Mouse (Mus musculus): Measurements from ENCODE around the gene Krt16. TPM values are rescaled to one million over a fixed set of nuclear protein-coding genes. Genes with fewer than 3 reads are reported as not detected.

Gene Krt16
- not detected in 2 replicates for polyA plus RNA-seq (2012)

DNA sequence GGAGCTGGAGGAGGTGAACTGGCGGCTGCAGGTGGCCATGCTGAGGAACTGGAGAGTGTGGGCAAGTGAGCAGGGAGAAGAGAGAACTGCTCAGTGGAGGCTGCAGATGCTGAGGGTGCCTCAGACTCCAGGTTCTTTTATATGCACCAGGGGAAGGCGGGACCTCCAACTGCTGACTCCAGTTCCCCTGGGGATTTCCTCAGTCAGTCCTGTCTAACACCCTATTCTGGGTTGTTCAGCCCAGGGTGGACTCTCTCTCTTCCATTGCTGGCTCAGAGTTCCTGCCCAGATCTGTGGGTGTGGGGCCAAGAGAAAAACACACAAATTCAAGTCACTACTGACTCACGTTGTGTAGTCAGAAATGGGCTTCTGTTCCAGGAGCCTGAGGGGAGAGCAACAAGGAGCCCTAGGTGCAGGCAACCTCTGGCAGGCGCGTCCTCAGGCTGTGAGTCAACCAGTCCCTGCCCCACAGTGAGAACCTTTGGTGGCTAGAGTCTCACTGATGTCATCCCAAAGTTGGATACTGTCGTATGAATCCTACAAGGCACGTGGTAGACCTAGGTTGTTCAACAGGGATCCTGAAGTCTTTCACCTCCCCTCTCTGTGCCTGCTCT lies at the start of gene Krt16:
Gene Krt16, minus strand, starts transcription at position 51 of the 614 bp plus-strand sequence.

DNA sequence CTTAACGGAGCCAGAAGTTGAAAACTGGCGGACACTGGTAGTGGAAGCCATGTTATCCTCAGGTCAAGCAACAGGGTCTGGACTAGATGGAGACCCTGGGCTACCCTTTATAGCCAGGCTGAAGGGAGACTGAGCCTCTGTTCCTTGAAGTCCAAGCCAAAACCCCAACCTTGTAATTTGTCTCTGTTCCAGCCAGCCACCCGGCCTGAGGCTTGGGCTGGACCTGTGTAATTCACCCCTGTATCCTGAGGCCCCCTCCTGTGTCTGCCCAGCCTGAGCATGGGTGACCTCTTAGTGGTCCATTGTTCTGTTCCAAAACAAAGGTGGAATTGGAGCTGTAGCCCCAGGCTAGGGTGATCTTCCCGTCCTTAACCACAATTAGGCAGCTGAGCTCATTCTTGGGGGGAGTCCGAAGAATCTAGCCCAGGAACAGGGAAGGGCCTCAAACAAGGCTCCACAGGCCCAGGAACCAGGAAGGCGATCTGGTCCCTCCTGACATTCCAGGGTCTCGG lies 21.2 kb upstream of the Krt16 start, which contains the start of gene Krt42:
Gene Krt42, minus strand, starts transcription at position 51 of the 512 bp plus-strand sequence.

DNA sequence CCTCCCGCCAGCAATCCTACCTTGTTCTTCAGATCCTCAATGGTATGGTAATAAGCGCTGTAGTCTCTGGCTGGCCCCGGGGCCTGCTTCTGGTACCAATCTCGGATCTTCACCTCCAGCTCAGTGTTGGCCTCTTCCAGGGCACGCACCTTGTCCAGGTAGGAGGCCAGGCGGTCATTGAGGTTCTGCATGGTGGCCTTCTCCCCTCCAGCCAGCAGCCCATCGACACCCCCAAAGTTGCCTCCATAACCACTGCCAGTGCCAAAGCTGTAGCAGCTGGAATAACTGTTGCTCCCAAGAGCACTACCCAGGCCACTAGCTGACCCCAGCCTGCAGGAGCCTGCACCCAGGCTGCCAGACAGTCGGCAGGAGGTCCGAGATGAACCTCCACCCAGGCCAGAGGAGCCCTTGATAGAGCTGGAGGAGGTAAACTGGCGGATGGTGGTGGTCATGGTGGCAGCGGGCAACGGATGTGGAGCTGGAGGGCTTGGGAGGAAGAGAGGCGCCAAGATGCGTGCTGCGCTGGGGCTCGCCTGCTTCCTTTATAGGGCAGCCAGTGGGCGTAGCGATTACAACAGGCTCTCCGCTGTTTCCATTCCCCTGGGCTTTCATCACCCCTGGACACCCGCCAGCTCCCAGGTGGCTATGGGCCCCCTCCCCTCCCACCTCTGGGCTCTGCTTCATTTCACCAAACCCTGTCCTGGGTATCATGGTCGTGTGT lies 12.0 kb upstream of the Krt16 start, which contains the start of gene Krt17:
Gene Krt17, minus strand, starts transcription at position 516 of the 721 bp plus-strand sequence.

DNA sequence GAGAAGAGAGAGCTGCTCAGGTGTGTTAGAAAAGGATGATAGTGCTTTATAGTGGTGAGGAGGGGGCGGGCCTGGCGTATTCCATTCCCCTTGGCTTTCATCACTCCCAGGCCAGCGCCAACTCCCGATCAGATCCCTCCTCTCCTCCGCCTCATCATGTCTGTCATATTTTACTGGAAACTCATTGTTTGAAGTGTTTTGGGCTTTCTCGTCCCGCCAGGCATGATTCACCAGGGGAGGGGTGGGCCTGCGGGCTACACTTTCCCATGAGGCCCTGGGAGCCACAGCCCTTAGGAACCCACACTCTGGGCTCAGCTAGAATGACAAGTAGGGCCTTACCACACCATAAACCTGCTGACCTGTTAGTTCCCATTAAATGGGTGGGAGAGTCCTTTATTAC lies 41.2 kb downstream of the Krt16 start, which contains the start of gene Krt14:
Gene Krt14, minus strand, starts transcription at position 51 of the 400 bp plus-strand sequence.

Other genes with a start within 250 kb of the Krt16 start
- not detected in 2 replicates for gene Krt33a, start 232.7 kb downstream of the Krt16 start, polyA plus RNA-seq (2012)
- not detected in 2 replicates for gene Krt33b, start 219.0 kb downstream of the Krt16 start, polyA plus RNA-seq (2012)
- not detected in 2 replicates for gene Krt34, start 207.3 kb downstream of the Krt16 start, polyA plus RNA-seq (2012)
- not detected in 2 replicates for gene Krt31, start 198.4 kb downstream of the Krt16 start, polyA plus RNA-seq (2012)
- not detected in 2 replicates for gene Krt32, start 160.7 kb downstream of the Krt16 start, polyA plus RNA-seq (2012)
- gene Krt35, start 152.7 kb downstream of the Krt16 start, polyA plus RNA-seq (2012): not detected in 2 replicates
- not detected in 2 replicates for gene Krt36, start 143.3 kb downstream of the Krt16 start, polyA plus RNA-seq (2012)
- gene Krt13, start 127.3 kb downstream of the Krt16 start, polyA plus RNA-seq (2012): not detected in 2 replicates
- not detected in 2 replicates for gene Krt15, start 113.0 kb downstream of the Krt16 start, polyA plus RNA-seq (2012)
- gene Krt19, start 100.2 kb downstream of the Krt16 start, polyA plus RNA-seq (2012): not detected in 2 replicates
- gene Krt9, start 55.7 kb downstream of the Krt16 start, polyA plus RNA-seq (2012): not detected in 2 replicates
- 0.14 and 0.15 TPM in 2 replicates for gene Krt14, start 41.4 kb downstream of the Krt16 start, polyA plus RNA-seq (2012)
- gene Krt17, start 12.1 kb upstream of the Krt16 start, polyA plus RNA-seq (2012): 0.05 and 0.16 TPM in 2 replicates
- gene Krt42, start 21.0 kb upstream of the Krt16 start, polyA plus RNA-seq (2012): not detected in 2 replicates
- 431 and 615 TPM in 2 replicates for gene Eif1, start 71.0 kb upstream of the Krt16 start, polyA plus RNA-seq (2012)
- gene Gast, start 85.5 kb upstream of the Krt16 start, polyA plus RNA-seq (2012): not detected in 2 replicates
- gene Hap1, start 107.2 kb upstream of the Krt16 start, polyA plus RNA-seq (2012): 0.16 and 0.30 TPM in 2 replicates
- 12.4 and 15.2 TPM in 2 replicates for gene Jup, start 148.9 kb upstream of the Krt16 start, polyA plus RNA-seq (2012)
- 0.22 and 0.68 TPM in 2 replicates for gene P3h4, start 165.9 kb upstream of the Krt16 start, polyA plus RNA-seq (2012)
- gene Fkbp10, start 166.8 kb upstream of the Krt16 start, polyA plus RNA-seq (2012): 0.29 and 0.64 TPM in 2 replicates
- 70.0 and 73.2 TPM in 2 replicates for gene Nt5c3b, start 192.9 kb upstream of the Krt16 start, polyA plus RNA-seq (2012)
- gene Klhl10, start 193.0 kb upstream of the Krt16 start, polyA plus RNA-seq (2012): 0.12 TPM in 2 replicates
- 2.0 and 4.0 TPM in 2 replicates for gene Klhl11, start 223.8 kb upstream of the Krt16 start, polyA plus RNA-seq (2012)